Mouse (Mus musculus): ENCODE data around the gene Gm20721. TPM values are rescaled to one million over a fixed set of nuclear protein-coding genes. Genes with fewer than 3 reads are reported as not detected.

Gm20721 gene
- not detected for polyA plus RNA-seq (2017; shearing (Covaris generic))

DNA sequence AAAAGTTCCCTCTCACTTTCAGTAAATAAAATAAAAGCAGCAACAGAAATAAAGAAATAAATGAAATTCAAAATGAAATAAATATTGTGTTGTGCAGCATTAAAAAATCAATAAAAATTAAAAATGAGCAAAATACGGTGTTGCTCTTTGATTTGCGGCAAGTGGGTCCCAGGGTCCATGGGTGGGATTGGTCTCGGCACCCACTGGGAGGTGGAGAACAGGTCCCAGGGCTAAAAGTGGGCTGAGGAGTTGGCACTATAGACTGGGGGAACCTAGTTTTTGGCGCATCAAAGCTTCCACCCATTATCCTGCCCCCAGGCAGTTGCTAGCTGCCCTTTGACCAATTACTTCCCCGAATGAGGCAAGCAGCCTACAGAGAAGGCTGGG lies at the start of gene Gm20721:
TSS of gene Gm20721 (minus strand) at position 101 of the 387 bp plus-strand sequence.

DNA sequence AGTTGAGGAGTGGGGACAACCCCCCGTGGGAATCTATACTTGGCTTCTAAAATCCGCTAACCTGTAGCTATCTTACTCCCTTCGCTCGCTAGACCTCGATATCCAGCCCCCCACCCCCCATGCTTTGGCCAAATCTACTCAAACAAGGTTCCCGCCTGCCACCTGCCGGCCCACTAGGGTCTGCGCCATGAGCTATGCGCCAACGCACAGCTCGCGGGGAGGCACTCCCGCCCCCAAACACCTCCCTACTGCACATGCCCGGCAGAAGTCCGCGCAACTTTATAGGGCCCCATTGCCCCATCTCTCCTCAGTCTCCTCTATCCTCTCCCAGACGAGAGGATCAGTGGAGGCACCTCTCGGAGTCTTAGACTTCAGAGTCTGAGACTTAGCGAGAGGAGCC lies 62.5 kb downstream of the Gm20721 start, which contains the start of gene Gnas:
TSS of gene Gnas (plus strand) at position 310 of the 400 bp plus-strand sequence.

Other genes starting within 250 kb of the Gm20721 start
- 32.7 TPM for gene Npepl1, start 236.4 kb downstream of the Gm20721 start, polyA plus RNA-seq (2017; shearing (Covaris generic))
- 72.9 TPM for gene Gnas, start 62.4 kb downstream of the Gm20721 start, polyA plus RNA-seq (2017; shearing (Covaris generic))
- 78.0 TPM for gene Nelfcd, start 69.1 kb upstream of the Gm20721 start, polyA plus RNA-seq (2017; shearing (Covaris generic))
- gene Ctsz, start 92.3 kb upstream of the Gm20721 start, polyA plus RNA-seq (2017; shearing (Covaris generic)): 144 TPM
- not detected for gene Tubb1, start 104.0 kb upstream of the Gm20721 start, polyA plus RNA-seq (2017; shearing (Covaris generic))
- 553 TPM for gene Atp5e, start 117.4 kb upstream of the Gm20721 start, polyA plus RNA-seq (2017; shearing (Covaris generic))
- gene Prelid3b, start 126.4 kb upstream of the Gm20721 start, polyA plus RNA-seq (2017; shearing (Covaris generic)): 80.4 TPM

Data from CD4-positive, CD25-positive, alpha-beta regulatory T cell, adult 9 weeks (primary cell).